Mouse (Mus musculus) thymus, adult 2 months (tissue): ENCODE measurements around the gene Gm45713. TPM values are rescaled to one million over a fixed set of nuclear protein-coding genes. Genes with fewer than 3 reads are reported as not detected.

ENCODE experiments used
- DNase-seq: peaks from one replicate; pipeline ENCODE4 v3.0.0; 2021
- H3K27ac ChIP-seq: fragments of 200-500 bp; 2 replicates; pipeline ENCODE4 v1.5.1; 2012; ENCODE audit warnings: low read length, control low read depth; ENCODE audit not compliant: control insufficient read depth, insufficient read depth
- H3K27me3 ChIP-seq: fragments of 200-500 bp; 2 replicates; pipeline ENCODE4 v1.6.1; 2012; ENCODE audit warnings: mild to moderate bottlenecking, low read length, moderate library complexity, mixed read lengths; ENCODE audit not compliant: control insufficient read depth, insufficient read depth
- H3K36me3 ChIP-seq: fragments of 200-500 bp; 2 replicates; pipeline ENCODE4 v1.6.1; 2012; ENCODE audit warnings: mild to moderate bottlenecking, low read length, moderate library complexity; ENCODE audit not compliant: control insufficient read depth, insufficient read depth
- H3K4me1 ChIP-seq: fragments of 200-500 bp; replicated peaks from 2 replicates; pipeline ENCODE4 v1.6.1; 2012; ENCODE audit warnings: low read length; ENCODE audit not compliant: control insufficient read depth, insufficient read depth
- H3K4me3 ChIP-seq: fragments of 200-500 bp; 2 replicates; pipeline ENCODE4 v1.5.1; 2012; ENCODE audit warnings: mild to moderate bottlenecking, low read length, control low read depth, moderate library complexity; ENCODE audit not compliant: control insufficient read depth, insufficient read depth
- CTCF ChIP-seq: fragments of 200-500 bp; IDR thresholded peaks from 2 replicates; pipeline ENCODE4 v1.5.1; 2012; ENCODE audit warnings: mild to moderate bottlenecking, control low read depth, low read length, moderate library complexity, borderline replicate concordance; ENCODE audit not compliant: control insufficient read depth, poor library complexity, insufficient read depth; ENCODE audit errors: extremely low read depth
- POLR2A ChIP-seq: fragments of 200-500 bp; IDR thresholded peaks from 2 replicates; pipeline ENCODE4 v1.6.1; 2012; ENCODE audit warnings: mild to moderate bottlenecking, low read length, control low read depth, moderate library complexity; ENCODE audit not compliant: control insufficient read depth, poor library complexity, insufficient read depth; ENCODE audit errors: extremely low read depth
- WGBS: fragments of 180-500 bp; shearing (Covaris S2); methylation state at CpG from one replicate; pipeline ENCODE4 v1.1.7; 2018; 5-methylcytosine and 5-hydroxymethylcytosine counted together
- polyA plus RNA-seq: library from polyadenylated mRNA; depleted of rRNA; stranded (reverse); fragments of >200 nt; gene quantifications from 2 replicates; pipeline ENCODE4 v1.2.3, GENCODE M21; 2012

The Gm45713 gene
- polyA plus RNA-seq, 1 experiment, result 0.27 TPM

- WGBS, result 84% methylated on average over 4 of the region's 4 CpGs
- peaks cover 2% of the 10 kb centered on the region; the same call in 1 of the 2 replicates for H3K27me3 ChIP-seq
- no peak overlapping the region for H3K27ac ChIP-seq
- no peak overlapping the region for H3K4me3 ChIP-seq
- no peak for DNase-seq
- peaks cover 26% of the 10 kb centered on the region for H3K4me1 ChIP-seq
- H3K36me3 ChIP-seq, result no peaks in the 10 kb centered on the region
- TF ChIP-seq POLR2A (no peak), CTCF (0 out of 2 replicates have a peak, but pooled peaks have one; percentile 20)
These were observed 49.9 kb downstream of the Gm45713 start for GRCm38 (mm10) chr7:45086084-45086483.

- Histone ChIP-seq H3K27me3 (no peaks in the 10 kb centered on the region), H3K4me1 (peaks cover 27% of the 10 kb centered on the region), H3K36me3 (no peaks in the 10 kb centered on the region), H3K27ac (peak overlapping the region; percentile 52), H3K4me3 (peak overlapping the region; percentile 18)
- TF ChIP-seq POLR2A (no peak), CTCF (no peak)
- WGBS, result 37% methylated on average over 22 of the region's 22 CpGs
- peak; percentile 29 for DNase-seq
These were observed 52.6 kb downstream of the Gm45713 start for GRCm38 (mm10) chr7:45083300-45083890.

- peak overlapping the region; percentile 18 for H3K4me3 ChIP-seq
These were observed 53.4 kb downstream of the Gm45713 start for GRCm38 (mm10) chr7:45082401-45083299.

GRCm38 (mm10) chr7:45081016-45081415 lies 55.0 kb downstream of the Gm45713 start:
- no peak for TF ChIP-seq CTCF
- no peak for TF ChIP-seq POLR2A
- Histone ChIP-seq H3K27ac (no peak overlapping the region), H3K4me3 (no peak overlapping the region), H3K4me1 (peaks cover 27% of the 10 kb centered on the region), H3K27me3 (no peaks in the 10 kb centered on the region), H3K36me3 (peaks cover 9% of the 10 kb centered on the region)
- DNase-seq, result no peak
- 87% methylated on average over 5 of the region's 5 CpGs for WGBS

More at GRCm38 (mm10) chr7:45082401-45083299, 53.4 kb downstream of the Gm45713 start:
- Histone ChIP-seq H3K4me1 (peaks cover 27% of the 10 kb centered on the region), H3K27ac (peak overlapping the region; percentile 52), H3K36me3 (no peaks in the 10 kb centered on the region), H3K27me3 (no peaks in the 10 kb centered on the region)
- 5% methylated on average over 25 of the region's 25 CpGs for WGBS
- peak; percentile 43 for DNase-seq
- TF ChIP-seq POLR2A, result no peak
- TF ChIP-seq CTCF, result no peak

- peaks cover 13% of the 10 kb centered on the region for H3K36me3 ChIP-seq
- TF ChIP-seq CTCF (peak; percentile 94), POLR2A (no peak)
- 2% methylated on average over 10 of the region's 10 CpGs for whole genome bisulfite sequencing
- H3K4me1 ChIP-seq, result peaks cover 27% of the 10 kb centered on the region
- no peak overlapping the region for H3K4me3 ChIP-seq
- H3K27ac ChIP-seq, result no peak overlapping the region
- peak; percentile 93 for DNase-seq
- H3K27me3 ChIP-seq, result no peaks in the 10 kb centered on the region
These were observed 56.2 kb downstream of the Gm45713 start for GRCm38 (mm10) chr7:45079856-45080255.

GRCm38 (mm10) chr7:45078513-45078912 lies 57.5 kb downstream of the Gm45713 start:
- Histone ChIP-seq H3K36me3 (peaks cover 15% of the 10 kb centered on the region), H3K4me3 (no peak overlapping the region), H3K27ac (no peak overlapping the region), H3K4me1 (peaks cover 25% of the 10 kb centered on the region), H3K27me3 (no peaks in the 10 kb centered on the region)
- no peak for TF ChIP-seq POLR2A
- TF ChIP-seq CTCF, result peak; percentile 53; the same call in 1 of the 2 replicates
- DNase-seq, result peak; percentile 75
- 51% methylated on average over 9 of the region's 9 CpGs for WGBS

GRCm38 (mm10) chr7:45077829-45078228 lies 58.2 kb downstream of the Gm45713 start:
- 94% methylated on average over 2 of the region's 2 CpGs for WGBS
- no peak for TF ChIP-seq POLR2A
- TF ChIP-seq CTCF, result no peak
- no peak overlapping the region for H3K4me3 ChIP-seq
- no peak for DNase-seq
- H3K27ac ChIP-seq, result no peak overlapping the region
- H3K27me3 ChIP-seq, result no peaks in the 10 kb centered on the region
- peaks cover 18% of the 10 kb centered on the region for H3K4me1 ChIP-seq
- H3K36me3 ChIP-seq, result peaks cover 15% of the 10 kb centered on the region
